Mouse (Mus musculus) kidney, embryonic 15.5 days (tissue): Measurements from ENCODE around the gene Kcnk4. TPM values are rescaled to one million over a fixed set of nuclear protein-coding genes. Genes with fewer than 3 reads are reported as not detected.

ENCODE experiments used
- ATAC-seq: fragments of 200-750 bp; cut with Nextera tagmentation; replicated peaks from 2 replicates; pipeline ENCODE4 v1.8.0; 2017; ENCODE audit warnings: moderate TSS enrichment; ENCODE audit not compliant: low FRiP score
- H3K27ac ChIP-seq: fragments of 300-500 bp; sonication (generic); 2 replicates; pipeline ENCODE4 v1.5.1; 2015; ENCODE audit warnings: mild to moderate bottlenecking, inconsistent platforms
- H3K27me3 ChIP-seq: fragments of 300-500 bp; sonication (generic); 2 replicates; pipeline ENCODE4 v1.6.1; 2015; ENCODE audit warnings: inconsistent platforms
- H3K36me3 ChIP-seq: fragments of 300-500 bp; sonication (generic); 2 replicates; pipeline ENCODE4 v1.6.1; 2015; ENCODE audit warnings: inconsistent platforms
- H3K4me1 ChIP-seq: fragments of 300-500 bp; sonication (generic); 2 replicates; pipeline ENCODE4 v1.6.1; 2015; ENCODE audit warnings: inconsistent platforms
- H3K4me2 ChIP-seq: fragments of 300-500 bp; sonication (generic); 2 replicates; pipeline ENCODE4 v1.6.1; 2015; ENCODE audit warnings: moderate library complexity, mild to moderate bottlenecking, inconsistent platforms
- H3K4me3 ChIP-seq: fragments of 300-500 bp; sonication (generic); replicated peaks from 2 replicates; pipeline ENCODE4 v1.5.1; 2015; ENCODE audit warnings: mild to moderate bottlenecking, inconsistent platforms
- H3K9ac ChIP-seq: fragments of 300-500 bp; sonication (generic); 2 replicates; pipeline ENCODE4 v1.6.1; 2015; ENCODE audit warnings: mild to moderate bottlenecking, inconsistent platforms
- H3K9me3 ChIP-seq: fragments of 300-500 bp; sonication (generic); replicated peaks from 2 replicates; pipeline ENCODE4 v1.6.1; 2016; ENCODE audit warnings: inconsistent platforms
- WGBS: fragments of 180-500 bp; shearing (Covaris S2); methylation state at CpG from one replicate; pipeline ENCODE4 v1.1.7; 2015; ENCODE audit warnings: mixed read lengths; 5-methylcytosine and 5-hydroxymethylcytosine counted together
- polyA plus RNA-seq: library from polyadenylated mRNA; unstranded; fragments of >200 nt; fragmentation: Nextera tagmentation; extraction: Ambion mirVana; gene quantifications from 2 replicates; pipeline ENCODE4 v1.2.1, GENCODE M21; 2015

Kcnk4 gene
- 0.14 and 0.45 TPM in 2 replicates for polyA plus RNA-seq

DNA sequence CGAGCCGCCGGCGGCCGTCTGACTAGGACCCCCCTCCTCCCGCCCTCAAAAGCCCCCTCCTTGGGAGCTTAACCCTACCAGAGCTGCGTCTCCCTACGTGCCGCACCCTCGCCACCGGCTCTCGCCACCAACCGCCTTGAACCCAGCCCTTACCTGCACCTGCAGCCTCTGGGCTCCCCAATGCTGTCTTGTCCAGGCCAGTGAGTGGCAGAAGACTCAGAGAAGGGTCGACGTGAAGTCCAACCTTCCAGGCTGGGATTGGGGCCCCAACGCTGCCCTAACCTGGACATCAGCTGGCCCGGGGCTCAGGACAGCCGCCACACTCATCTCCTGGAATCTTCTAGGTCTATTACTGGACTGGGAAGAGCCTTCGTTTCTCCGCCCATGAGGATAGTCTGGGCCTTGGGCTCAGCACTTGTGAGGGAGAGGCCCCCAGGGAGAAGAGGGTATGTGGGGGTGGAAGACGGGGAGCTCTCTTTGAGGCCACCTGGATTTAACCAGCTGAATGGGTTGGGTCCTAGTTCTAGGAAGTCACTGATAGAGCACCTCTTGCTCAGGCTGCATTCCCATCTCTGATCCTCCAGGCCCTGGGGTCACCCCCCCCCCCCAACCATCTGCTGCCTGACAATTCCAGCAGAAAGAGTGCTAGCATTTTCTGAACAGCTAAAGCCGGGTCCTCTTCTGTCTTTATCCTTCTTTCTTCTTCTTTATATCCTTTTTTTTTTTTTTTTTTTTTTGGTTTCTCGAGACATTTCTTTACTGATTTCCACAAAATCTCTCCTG lies at the start of gene Kcnk4:
Kcnk4 (minus strand) TSS at position 321 of the 783 bp plus-strand sequence.
- H3K9ac ChIP-seq, result peak within 1 kb of the TSS; percentile 27
- H3K4me1 ChIP-seq, result peaks cover 24% of the 10 kb centered on the region
- 9% methylated on average over 23 of the region's 23 CpGs for WGBS
- ATAC-seq, result no peak
- H3K27me3 ChIP-seq, result peaks cover 68% of the 10 kb centered on the region
- peak within 1 kb of the TSS; percentile 84 for H3K4me2 ChIP-seq
- H3K27ac ChIP-seq, result no peak within 1 kb of the TSS
- peak within 1 kb of the TSS; percentile 46 for H3K4me3 ChIP-seq
- H3K36me3 ChIP-seq, result no peaks in the 10 kb centered on the region
- no peaks in the 10 kb centered on the region for H3K9me3 ChIP-seq

DNA sequence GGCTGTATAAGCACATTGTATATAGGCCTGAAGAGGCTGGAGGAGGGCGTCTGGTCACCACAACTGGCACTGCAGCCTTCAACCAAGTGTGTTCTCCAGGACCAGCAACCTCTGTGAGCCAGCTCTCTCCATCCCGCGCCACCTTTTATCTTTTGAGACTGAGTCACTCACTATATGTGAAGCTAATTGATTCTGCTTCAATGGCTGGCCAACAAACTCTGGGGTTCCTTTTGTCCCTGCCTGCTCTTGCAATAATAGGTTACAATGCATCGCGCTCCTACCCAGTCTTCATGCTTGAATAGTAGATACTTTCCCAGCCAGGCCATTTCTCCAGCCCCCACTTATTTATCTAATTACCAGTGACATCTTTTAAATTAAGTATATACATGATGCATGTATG lies 49.3 kb upstream of the Kcnk4 start:
- H3K4me2 ChIP-seq, result no peak overlapping the region
- H3K27me3 ChIP-seq, result no peaks in the 10 kb centered on the region
- H3K4me3 ChIP-seq, result no peak overlapping the region
- no peak for ATAC-seq
- H3K27ac ChIP-seq, result no peak overlapping the region
- peaks cover 38% of the 10 kb centered on the region for H3K36me3 ChIP-seq
- 96% methylated on average over 5 of the region's 5 CpGs for WGBS
- peaks cover 39% of the 10 kb centered on the region for H3K4me1 ChIP-seq
- no peak overlapping the region for H3K9ac ChIP-seq
- no peaks in the 10 kb centered on the region for H3K9me3 ChIP-seq

- Histone ChIP-seq H3K4me3 (peak overlapping the region; percentile 83), H3K27ac (0 out of 2 replicates have a peak overlapping the region, but pooled peaks have one; percentile 97), H3K27me3 (no peaks in the 10 kb centered on the region), H3K9ac (no peak overlapping the region), H3K4me1 (peaks cover 47% of the 10 kb centered on the region), H3K36me3 (peaks cover 54% of the 10 kb centered on the region), H3K4me2 (peak overlapping the region; percentile 84), H3K9me3 (no peaks in the 10 kb centered on the region)
- 91% methylated on average over 4 of the region's 4 CpGs for WGBS
- no peak for ATAC-seq
Measured at GRCm38 (mm10) chr19:6981465-6981864, 47.1 kb upstream of the Kcnk4 start.

DNA sequence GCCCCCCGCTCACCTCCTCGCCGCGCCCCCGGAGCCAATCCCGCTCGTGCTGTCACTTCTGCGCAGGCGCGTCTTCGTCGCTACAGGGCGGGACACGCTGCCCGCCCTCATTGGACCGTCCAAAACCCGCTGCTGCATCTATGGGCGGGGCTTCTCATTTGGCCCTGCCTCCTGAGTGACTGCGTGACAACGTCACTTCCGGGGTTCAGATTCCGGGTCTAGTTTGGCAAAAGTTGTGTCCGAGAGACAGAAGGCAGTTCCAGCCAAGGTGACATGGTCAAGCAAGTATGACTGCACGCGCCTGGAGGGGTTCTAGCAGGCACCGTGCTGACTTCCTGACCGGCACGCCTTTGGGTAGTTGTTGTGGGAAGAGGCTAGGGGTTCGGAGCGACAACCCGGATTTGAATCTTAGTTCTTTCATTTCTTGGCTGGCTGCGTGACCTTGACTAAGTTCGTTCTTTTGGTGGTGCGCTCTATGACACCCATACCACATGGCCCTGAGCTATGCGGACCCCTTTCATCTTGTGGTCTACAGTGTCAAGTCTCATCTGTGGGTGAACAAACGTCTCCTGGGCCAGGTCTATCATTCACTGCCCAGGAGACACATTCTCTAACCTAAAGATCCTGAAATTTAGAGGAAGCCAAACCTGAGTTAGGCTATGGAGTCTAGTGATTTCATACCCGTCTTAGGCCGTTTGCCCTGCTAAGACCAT lies 46.2 kb upstream of the Kcnk4 start, which contains the start of gene Fkbp2:
Fkbp2 (minus strand) TSS at position 121 of the 713 bp plus-strand sequence.
- H3K36me3 ChIP-seq, result peaks cover 53% of the 10 kb centered on the region
- H3K4me2 ChIP-seq, result peak within 1 kb of the TSS; percentile 84
- no peaks in the 10 kb centered on the region for H3K27me3 ChIP-seq
- H3K4me1 ChIP-seq, result peaks cover 46% of the 10 kb centered on the region
- peak; percentile 90 for ATAC-seq
- H3K9ac ChIP-seq, result peak within 1 kb of the TSS; percentile 95
- H3K4me3 ChIP-seq, result peak within 1 kb of the TSS; percentile 83
- peak within 1 kb of the TSS; percentile 97 for H3K27ac ChIP-seq
- H3K9me3 ChIP-seq, result no peaks in the 10 kb centered on the region
- WGBS, result under 1% methylated on average over 38 of the region's 38 CpGs

DNA sequence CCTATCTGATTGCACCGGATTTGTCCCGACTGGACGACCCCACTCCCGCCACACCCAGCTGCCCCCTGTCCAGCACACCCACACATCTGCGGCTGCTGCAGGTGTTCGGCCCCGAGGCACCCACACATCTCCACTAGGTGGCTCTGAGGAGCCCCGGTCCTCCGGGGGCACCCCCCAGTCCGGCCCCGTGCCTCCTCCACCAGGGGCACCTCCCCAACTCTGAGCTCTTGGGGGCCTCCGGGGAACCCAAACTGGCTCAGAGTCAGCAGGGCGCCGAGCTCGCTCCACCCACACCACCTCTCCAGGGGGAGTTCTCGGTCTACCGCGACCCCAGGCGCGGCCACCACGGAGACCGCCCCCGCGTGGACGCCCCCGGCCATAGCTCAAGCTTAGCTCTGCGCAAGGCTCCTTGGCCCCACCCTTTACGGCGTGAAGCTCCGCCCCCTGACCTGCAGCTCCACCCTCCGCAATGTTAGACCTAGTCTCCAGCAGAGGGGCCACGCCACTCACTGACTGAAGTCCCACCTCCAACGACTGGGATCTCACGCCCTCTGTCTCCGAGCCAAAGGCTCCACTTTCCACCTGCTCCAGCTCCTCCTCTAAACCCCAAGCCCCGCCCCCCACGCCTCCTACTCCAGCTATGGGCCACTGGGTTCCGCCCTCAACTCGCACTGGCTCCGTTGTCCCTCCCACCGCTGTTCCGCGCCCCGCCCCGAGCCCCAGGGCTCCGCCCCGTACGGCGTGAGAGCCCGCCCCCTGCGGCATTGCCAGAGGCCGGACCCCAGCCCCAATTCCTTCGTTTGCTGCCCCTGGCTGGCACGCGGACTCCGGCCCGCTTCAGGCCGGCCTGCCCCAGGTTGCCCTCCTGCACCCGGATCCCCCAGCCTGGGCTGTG lies 45.4 kb upstream of the Kcnk4 start:
- Histone ChIP-seq H3K27ac (peak overlapping the region; percentile 97), H3K4me3 (peak overlapping the region; percentile 83), H3K9me3 (no peaks in the 10 kb centered on the region), H3K4me2 (peak overlapping the region; percentile 84), H3K9ac (peak overlapping the region; percentile 95), H3K36me3 (peaks cover 45% of the 10 kb centered on the region), H3K27me3 (no peaks in the 10 kb centered on the region), H3K4me1 (peaks cover 46% of the 10 kb centered on the region)
- WGBS, result under 1% methylated on average over 59 of the region's 59 CpGs
- peak; percentile 93 for ATAC-seq

GRCm38 (mm10) chr19:6979001-6979479 lies 44.7 kb upstream of the Kcnk4 start:
- Histone ChIP-seq H3K27me3 (no peaks in the 10 kb centered on the region), H3K9ac (peak overlapping the region; percentile 61), H3K36me3 (peaks cover 42% of the 10 kb centered on the region), H3K4me3 (peak overlapping the region; percentile 83), H3K9me3 (no peaks in the 10 kb centered on the region), H3K4me2 (peak overlapping the region; percentile 84), H3K27ac (peak overlapping the region; percentile 97), H3K4me1 (peaks cover 47% of the 10 kb centered on the region)
- no peak for ATAC-seq
- 11% methylated on average over 11 of the region's 11 CpGs for WGBS

GRCm38 (mm10) chr19:6978639-6978974 lies 44.3 kb upstream of the Kcnk4 start:
- Histone ChIP-seq H3K36me3 (peaks cover 37% of the 10 kb centered on the region), H3K27ac (peak overlapping the region; percentile 97), H3K4me1 (peaks cover 52% of the 10 kb centered on the region), H3K9ac (peak overlapping the region; percentile 61), H3K9me3 (no peaks in the 10 kb centered on the region), H3K4me2 (peak overlapping the region; percentile 84), H3K27me3 (no peaks in the 10 kb centered on the region), H3K4me3 (peak overlapping the region; percentile 83)
- 33% methylated on average over 3 of the region's 3 CpGs for WGBS
- ATAC-seq, result no peak

- H3K9me3 ChIP-seq, result no peaks in the 10 kb centered on the region
- H3K4me1 ChIP-seq, result peaks cover 52% of the 10 kb centered on the region
- H3K9ac ChIP-seq, result peak overlapping the region; percentile 61
- no peak for ATAC-seq
- no peaks in the 10 kb centered on the region for H3K27me3 ChIP-seq
- peak overlapping the region; percentile 84 for H3K4me2 ChIP-seq
- H3K27ac ChIP-seq, result peak overlapping the region; percentile 97
- 84% methylated on average over 13 of the region's 13 CpGs for WGBS
- H3K4me3 ChIP-seq, result peak overlapping the region; percentile 83
- H3K36me3 ChIP-seq, result peaks cover 33% of the 10 kb centered on the region
Measured at GRCm38 (mm10) chr19:6977759-6978638, 43.7 kb upstream of the Kcnk4 start.

- H3K4me1 ChIP-seq, result peaks cover 60% of the 10 kb centered on the region
Measured at GRCm38 (mm10) chr19:6975537-6976521, 41.5 kb upstream of the Kcnk4 start, which contains the start of gene Plcb3. Gene Plcb3, minus strand, starts transcription at chr19:6976470.

More at GRCm38 (mm10) chr19:6975537-6976521, 41.5 kb upstream of the Kcnk4 start, which contains the start of gene Plcb3:
- H3K9me3 ChIP-seq, result no peaks in the 10 kb centered on the region
- H3K36me3 ChIP-seq, result peaks cover 19% of the 10 kb centered on the region
- H3K27ac ChIP-seq, result peak within 1 kb of the TSS; percentile 94
- WGBS, result 0% methylated on average over 16 of the region's 16 CpGs
- H3K9ac ChIP-seq, result peak within 1 kb of the TSS; percentile 66
- ATAC-seq, result no peak
- peak within 1 kb of the TSS; percentile 84 for H3K4me2 ChIP-seq
- H3K4me3 ChIP-seq, result peak within 1 kb of the TSS; percentile 62
- no peaks in the 10 kb centered on the region for H3K27me3 ChIP-seq
